Mouse (Mus musculus) testis, adult 2 months (tissue): ENCODE measurements around the gene Tspan6.

Source experiments
- CTCF ChIP-seq: fragments of 200-500 bp; IDR thresholded peaks from 2 replicates; pipeline ENCODE4 v1.5.1; 2012; ENCODE audit warnings: low read depth, mild to moderate bottlenecking, inconsistent platforms, low read length, moderate library complexity; ENCODE audit not compliant: control insufficient read depth, insufficient read depth, insufficient replicate concordance
- POLR2A ChIP-seq: fragments of 200-500 bp; IDR thresholded peaks from 2 replicates; pipeline ENCODE4 v1.6.1; 2012; ENCODE audit warnings: low read depth, mild to moderate bottlenecking, inconsistent platforms, low read length, moderate library complexity; ENCODE audit not compliant: control insufficient read depth

DNA sequence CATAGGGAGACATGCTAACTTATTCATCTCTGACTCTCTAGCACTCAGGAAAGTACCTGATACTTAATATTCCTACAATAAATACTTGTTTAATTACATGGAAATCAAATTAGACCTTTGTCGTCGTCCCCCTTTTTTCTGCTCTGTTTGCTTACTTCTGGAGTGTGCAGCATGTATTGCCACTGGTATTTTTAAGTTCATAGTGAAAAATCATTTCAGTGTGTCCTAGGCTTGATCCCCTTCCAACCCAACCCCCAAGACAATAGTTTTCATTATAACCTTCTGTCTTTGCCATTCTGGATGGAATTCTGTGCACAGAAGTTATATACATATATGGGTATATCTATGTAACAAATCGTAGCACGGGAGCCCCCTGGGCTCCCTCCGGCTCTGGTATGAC is 47.5 kb downstream of the Tspan6 start, which contains the start of gene Tnmd:
- TF ChIP-seq CTCF (no peak), POLR2A (no peak)
